Mouse (Mus musculus): ENCODE measurements at regions not wholly inside any gene's neighbourhood (a gene's known extent, or its start where the extent isn't known, plus 50 kb on each side); places are given as distances from the start of the nearest gene placed in this dataset.

DNA sequence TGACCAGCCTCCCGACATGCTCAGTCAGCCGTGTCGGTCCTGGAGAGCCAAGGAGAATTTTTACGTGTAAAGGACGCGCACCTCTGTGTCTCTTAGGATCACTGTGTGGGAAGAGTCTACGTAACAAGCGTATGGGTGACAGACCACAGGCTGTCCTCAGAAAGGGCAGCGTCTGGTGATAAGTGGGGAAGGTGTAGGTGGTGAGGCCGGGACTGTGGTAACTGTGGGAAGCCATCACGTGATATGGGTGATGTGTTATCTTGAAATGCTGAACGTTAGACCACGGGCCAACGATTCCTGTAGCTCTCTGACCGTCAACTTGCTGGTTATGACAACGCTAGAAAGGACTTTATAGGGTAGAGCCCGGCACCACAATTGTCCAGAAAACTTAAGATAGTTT lies 235.3 kb upstream of the Adgrl2 start:
- Histone ChIP-seq H3K27ac (ENCODE audit: insufficient read depth, low read depth) (no peak overlapping the region), H3K27me3 (replicated peaks) (no peaks in the 10 kb centered on the region), H3K9me3 (replicated peaks; ENCODE audit: low read length) (no peaks in the 10 kb centered on the region), H3K4me1 (ENCODE audit: control insufficient read depth in 1 of 2, insufficient read depth in 2 of 2) (peaks cover 4 to 12% of the 10 kb centered on the region in 2 experiments), H3K9ac (ENCODE audit: insufficient read depth, low read depth) (no peak overlapping the region), H3K79me2 (replicated peaks; ENCODE audit: control insufficient read depth, extremely low read depth, insufficient read depth, poor library complexity, severe bottlenecking) (no peaks in the 10 kb centered on the region), H3K36me3 (replicated peaks in 1 of 2; ENCODE audit: control insufficient read depth in 1 of 2, insufficient read depth in 1 of 2, low read length in 1 of 2) (no peaks in the 10 kb centered on the region), H3K4me3 (replicated peaks in 1 of 3; ENCODE audit: low read depth in 2 of 3, low read length in 2 of 3, poor library complexity in 1 of 3) (no peak overlapping the region), H3K4me2 (ENCODE audit: insufficient read depth, low read depth, poor library complexity, severe bottlenecking) (no peak overlapping the region; the same call in 1 of the 2 replicates)
- DNase-seq (ENCODE audit: extremely low read depth), result peak; percentile 17
- TF ChIP-seq RAD21 (IDR thresholded peaks at IDR 0.05; ENCODE audit: low read depth, low read length) (no peak), USF1 (IDR thresholded peaks at IDR 0.05; ENCODE audit: low read depth, low read length) (peak; percentile 38), USF2 (conservative IDR thresholded peaks at IDR 0.05; ENCODE audit: low read depth, low read length) (peak; percentile 63), ETS1 (conservative IDR thresholded peaks at IDR 0.05; ENCODE audit: low read depth, low read length) (no peak), POLR2A (IDR thresholded peaks at IDR 0.05; ENCODE audit: low read depth, low read length) (no peak), BHLHE40 (IDR thresholded peaks at IDR 0.05; ENCODE audit: low read depth, low read length) (peak; percentile 78), E2F4 (IDR thresholded peaks at IDR 0.05; ENCODE audit: insufficient replicate concordance, low read depth, low read length) (no peak), MAX (IDR thresholded peaks at IDR 0.05; ENCODE audit: low read length) (no peak), SMC3 (IDR thresholded peaks at IDR 0.05; ENCODE audit: low read depth, low read length) (no peak)
- dilution Hi-C loops (cut with MboI; ENCODE audit: extremely low pct_ligation_motif_present, extremely low pct_unique_long_range_greater_than_20kb, low sequenced_read_pairs) (no loop called here), in situ Hi-C loops (cut with MboI; ENCODE audit: low pct_ligation_motif_present, low pct_unique_long_range_greater_than_20kb, low sequenced_read_pairs) (no loop called here)

DNA sequence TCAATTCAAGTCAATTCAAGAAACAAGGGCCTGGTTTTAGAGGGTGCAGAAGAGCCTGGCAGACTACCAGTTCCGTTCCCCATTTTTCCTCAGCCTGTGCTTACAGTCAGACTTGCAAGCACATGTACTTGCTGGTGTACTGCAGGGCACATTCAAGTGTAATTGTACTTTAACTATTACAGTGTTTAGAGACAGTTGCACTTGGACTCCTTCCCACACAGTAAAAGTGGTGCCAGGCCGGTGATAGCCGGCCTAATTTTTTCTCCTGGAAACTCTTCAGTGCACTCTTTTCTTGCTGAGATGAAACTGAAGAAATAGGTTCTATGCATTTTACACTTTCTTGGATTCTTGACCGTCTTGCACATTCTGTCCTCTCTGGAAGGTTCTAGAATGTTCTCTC lies 233.9 kb upstream of the Adgrl2 start:
- dilution Hi-C loops (cut with MboI; ENCODE audit: extremely low pct_ligation_motif_present, extremely low pct_unique_long_range_greater_than_20kb, low sequenced_read_pairs), result no loop called here
- TF ChIP-seq HCFC1 (IDR thresholded peaks at IDR 0.05; ENCODE audit: low read depth, low read length) (no peak), SMC3 (IDR thresholded peaks at IDR 0.05; ENCODE audit: low read depth, low read length) (no peak), JUND (conservative IDR thresholded peaks at IDR 0.05; ENCODE audit: low read depth, low read length) (no peak), MAZ (IDR thresholded peaks at IDR 0.05; ENCODE audit: low read depth, low read length) (no peak), ZNF384 (IDR thresholded peaks at IDR 0.05; ENCODE audit: low read depth, low read length) (no peak), POLR2AphosphoS2 (IDR thresholded peaks at IDR 0.05; ENCODE audit: low read depth, low read length) (no peak), MEF2A (IDR thresholded peaks at IDR 0.05; ENCODE audit: borderline replicate concordance, low read depth, low read length) (no peak)
- no peaks in the 10 kb centered on the region for H3K79me2 ChIP-seq (replicated peaks; ENCODE audit: control insufficient read depth, extremely low read depth, insufficient read depth, poor library complexity, severe bottlenecking)

DNA sequence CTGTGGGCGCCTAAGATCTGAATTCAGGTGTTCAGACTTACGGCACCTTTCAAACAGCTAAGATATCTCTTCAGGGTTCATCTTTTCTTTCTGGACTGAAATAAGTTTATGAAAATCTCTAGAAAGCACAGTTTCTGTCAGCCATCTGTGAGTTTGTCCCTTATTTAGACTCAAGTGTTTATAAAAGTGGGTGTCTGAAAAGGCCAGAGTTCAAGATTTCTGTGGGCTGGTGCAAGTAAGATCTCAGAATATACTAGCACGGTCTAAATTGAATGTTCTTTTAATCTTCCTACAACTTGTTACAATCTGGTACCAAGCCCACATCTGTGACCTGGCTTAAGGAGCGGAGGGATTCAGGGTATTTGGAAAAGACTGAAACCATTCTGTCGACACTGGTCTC lies 233.4 kb upstream of the Adgrl2 start:
- no peak for TF ChIP-seq SMC3 (IDR thresholded peaks at IDR 0.05; ENCODE audit: low read depth, low read length)
- no peak for TF ChIP-seq ZKSCAN1 (IDR thresholded peaks at IDR 0.05; ENCODE audit: borderline replicate concordance, low read depth, low read length)
- no peak for TF ChIP-seq JUN (IDR thresholded peaks at IDR 0.05; ENCODE audit: insufficient read depth, low read depth, low read length)
- in situ Hi-C loops (cut with MboI; ENCODE audit: low pct_ligation_motif_present, low pct_unique_long_range_greater_than_20kb, low sequenced_read_pairs), result no loop called here
- H3K36me3 ChIP-seq (replicated peaks in 1 of 2; ENCODE audit: control insufficient read depth in 1 of 2, insufficient read depth in 1 of 2, low read length in 1 of 2), result no peaks in the 10 kb centered on the region

More for the DNA sequence above, 233.9 kb upstream of the Adgrl2 start:
- no peak overlapping the region for H3K9ac ChIP-seq (ENCODE audit: insufficient read depth, low read depth)
- no peaks in the 10 kb centered on the region for H3K27me3 ChIP-seq (replicated peaks)
- peaks cover 9 to 20% of the 10 kb centered on the region in 2 experiments for H3K4me1 ChIP-seq (ENCODE audit: control insufficient read depth in 1 of 2, insufficient read depth in 2 of 2)
- DNase-seq (ENCODE audit: extremely low read depth), result no peak
- H3K9me3 ChIP-seq (replicated peaks; ENCODE audit: low read length), result no peaks in the 10 kb centered on the region
- no peak overlapping the region for H3K4me2 ChIP-seq (ENCODE audit: insufficient read depth, low read depth, poor library complexity, severe bottlenecking)
- H3K4me3 ChIP-seq (replicated peaks in 1 of 3; ENCODE audit: low read depth in 2 of 3, low read length in 2 of 3, poor library complexity in 1 of 3), result no peak overlapping the region
- in situ Hi-C loops (cut with MboI; ENCODE audit: low pct_ligation_motif_present, low pct_unique_long_range_greater_than_20kb, low sequenced_read_pairs), result no loop called here
- no peaks in the 10 kb centered on the region for H3K36me3 ChIP-seq (replicated peaks in 1 of 2; ENCODE audit: control insufficient read depth in 1 of 2, insufficient read depth in 1 of 2, low read length in 1 of 2)
- no peak overlapping the region for H3K27ac ChIP-seq (ENCODE audit: insufficient read depth, low read depth)

More for the DNA sequence above, 233.4 kb upstream of the Adgrl2 start:
- Histone ChIP-seq H3K9ac (ENCODE audit: insufficient read depth, low read depth) (no peak overlapping the region), H3K4me3 (replicated peaks in 1 of 3; ENCODE audit: low read depth in 2 of 3, low read length in 2 of 3, poor library complexity in 1 of 3) (no peak overlapping the region), H3K27ac (ENCODE audit: insufficient read depth, low read depth) (no peak overlapping the region), H3K4me2 (ENCODE audit: insufficient read depth, low read depth, poor library complexity, severe bottlenecking) (no peak overlapping the region), H3K9me3 (replicated peaks; ENCODE audit: low read length) (no peaks in the 10 kb centered on the region), H3K27me3 (replicated peaks) (no peaks in the 10 kb centered on the region), H3K4me1 (ENCODE audit: control insufficient read depth in 1 of 2, insufficient read depth in 2 of 2) (peaks cover 9 to 20% of the 10 kb centered on the region in 2 experiments), H3K79me2 (replicated peaks; ENCODE audit: control insufficient read depth, extremely low read depth, insufficient read depth, poor library complexity, severe bottlenecking) (no peaks in the 10 kb centered on the region)
- no peak for DNase-seq (ENCODE audit: extremely low read depth)
- dilution Hi-C loops (cut with MboI; ENCODE audit: extremely low pct_ligation_motif_present, extremely low pct_unique_long_range_greater_than_20kb, low sequenced_read_pairs), result no loop called here
